Mouse (Mus musculus) MEL (cell line): ENCODE measurements around the gene Sox12. TPM values are rescaled to one million over a fixed set of nuclear protein-coding genes. Genes with fewer than 3 reads are reported as not detected.

ENCODE experiments used
- DNase-seq: peaks from one replicate; pipeline ENCODE4 v3.0.0; 2011; ENCODE audit warnings: low read depth, low spot score
- H3K27ac ChIP-seq: 2 replicates; pipeline ENCODE4 v1.5.1; 2012; ENCODE audit warnings: low read depth, mild to moderate bottlenecking, control low read depth, low read length, moderate library complexity; ENCODE audit not compliant: control insufficient read depth
- H3K27me3 ChIP-seq, 2 experiments: fragments of 150-350 bp in 1 of 2; sonication (generic) in 1 of 2; 2 replicates each; pipeline ENCODE4 v1.6.1; 2012; ENCODE audit warnings: low read length in 2 of 2, mild to moderate bottlenecking in 2 of 2, improper control_type of control experiment in 1 of 2, moderate library complexity in 1 of 2; ENCODE audit not compliant: insufficient read depth in 2 of 2, control insufficient read depth in 1 of 2
- H3K36me3 ChIP-seq, 2 experiments: 2 replicates each; pipeline ENCODE4 v1.6.1; 2012 to 2014; ENCODE audit warnings: low read length in 2 of 2, improper control_type of control experiment in 1 of 2, inconsistent platforms in 1 of 2, mild to moderate bottlenecking in 1 of 2; ENCODE audit not compliant: insufficient read depth in 2 of 2, control insufficient read depth in 1 of 2
- H3K4me1 ChIP-seq, 2 experiments: fragments of 150-350 bp in 1 of 2; sonication (generic) in 1 of 2; 2 replicates each; pipeline ENCODE4 v1.6.1; 2012; ENCODE audit warnings: low read length in 2 of 2, improper control_type of control experiment in 1 of 2, mild to moderate bottlenecking in 1 of 2; ENCODE audit not compliant: insufficient read depth in 2 of 2, control insufficient read depth in 1 of 2
- H3K4me3 ChIP-seq, 2 experiments: fragments of 150-350 bp in 1 of 2; sonication (generic) in 1 of 2; 2 replicates each; pipeline ENCODE4 v1.5.1; 2012; ENCODE audit warnings: low read depth in 2 of 2, low read length in 2 of 2, mild to moderate bottlenecking in 2 of 2, moderate library complexity in 2 of 2, control low read depth in 1 of 2, improper control_type of control experiment in 1 of 2; ENCODE audit not compliant: control insufficient read depth in 1 of 2, insufficient read depth in 1 of 2
- H3K79me2 ChIP-seq: 2 replicates; pipeline ENCODE4 v1.6.1; 2012; ENCODE audit warnings: mild to moderate bottlenecking, low read length, moderate library complexity; ENCODE audit not compliant: control insufficient read depth, poor library complexity, insufficient read depth
- H3K9ac ChIP-seq: 2 replicates; pipeline ENCODE4 v1.6.1; 2012; ENCODE audit warnings: low read depth, mild to moderate bottlenecking, control low read depth, low read length, moderate library complexity; ENCODE audit not compliant: control insufficient read depth, poor library complexity, severe bottlenecking
- H3K9me3 ChIP-seq: fragments of 150-350 bp; sonication (generic); replicated peaks from 2 replicates; pipeline ENCODE4 v1.6.1; 2012; ENCODE audit warnings: mild to moderate bottlenecking, low read length, improper control_type of control experiment, moderate library complexity; ENCODE audit not compliant: insufficient read depth
- BHLHE40 ChIP-seq: IDR thresholded peaks from 2 replicates; pipeline ENCODE4 v1.6.1; 2012; ENCODE audit warnings: low read depth, mild to moderate bottlenecking, inconsistent platforms, low read length, improper control_type of control experiment, borderline replicate concordance
- CHD1 ChIP-seq: IDR thresholded peaks from 2 replicates; pipeline ENCODE4 v1.6.1; 2012; ENCODE audit warnings: low read depth, mild to moderate bottlenecking, inconsistent platforms, low read length, improper control_type of control experiment
- CHD2 ChIP-seq: IDR thresholded peaks from 2 replicates; pipeline ENCODE4 v1.6.1; 2011; ENCODE audit warnings: low read length, improper control_type of control experiment
- CTCF ChIP-seq, 3 experiments: IDR thresholded peaks in 2 of 3; conservative IDR thresholded peaks in 1 of 3; 2 replicates each; pipeline ENCODE4 v1.5.1; 2011 to 2012; ENCODE audit warnings: low read length in 3 of 3, low read depth in 2 of 3, mild to moderate bottlenecking in 2 of 3, improper control_type of control experiment in 1 of 3, inconsistent platforms in 1 of 3, mixed read lengths in 1 of 3, moderate library complexity in 1 of 3; ENCODE audit not compliant: control insufficient read depth in 1 of 3, insufficient read depth in 1 of 3, poor library complexity in 1 of 3, severe bottlenecking in 1 of 3
- E2F4 ChIP-seq: IDR thresholded peaks from 2 replicates; pipeline ENCODE4 v1.6.1; 2011; ENCODE audit warnings: low read depth, low read length, improper control_type of control experiment, borderline replicate concordance
- ELF1 ChIP-seq: IDR thresholded peaks from 2 replicates; pipeline ENCODE4 v1.6.1; 2014; ENCODE audit warnings: low read depth, mild to moderate bottlenecking, inconsistent platforms, low read length, improper control_type of control experiment, moderate library complexity
- EP300 ChIP-seq, 2 experiments: IDR thresholded peaks; 2 replicates each; pipeline ENCODE4 v1.6.1; 2011; ENCODE audit warnings: improper control_type of control experiment in 2 of 2, low read length in 2 of 2, low read depth in 1 of 2, mild to moderate bottlenecking in 1 of 2
- ETS1 ChIP-seq: IDR thresholded peaks from 2 replicates; pipeline ENCODE4 v1.6.1; 2012; ENCODE audit warnings: low read depth, mild to moderate bottlenecking, inconsistent platforms, low read length, improper control_type of control experiment, moderate library complexity
- GATA1 ChIP-seq: IDR thresholded peaks from 2 replicates; pipeline ENCODE4 v1.6.1; 2011; ENCODE audit warnings: low read depth, low read length, improper control_type of control experiment
- JUND ChIP-seq: IDR thresholded peaks from 2 replicates; pipeline ENCODE4 v1.6.1; 2011; ENCODE audit warnings: low read depth, mild to moderate bottlenecking, improper control_type of control experiment, low read length
- MAFK ChIP-seq: IDR thresholded peaks from 2 replicates; pipeline ENCODE4 v1.6.1; 2011; ENCODE audit warnings: low read depth, mild to moderate bottlenecking, low read length, improper control_type of control experiment, borderline replicate concordance
- MAX ChIP-seq: IDR thresholded peaks from 2 replicates; pipeline ENCODE4 v1.6.1; 2011; ENCODE audit warnings: low read length, improper control_type of control experiment
- MEF2A ChIP-seq: IDR thresholded peaks from 2 replicates; pipeline ENCODE4 v1.6.1; 2014; ENCODE audit warnings: low read depth, mild to moderate bottlenecking, inconsistent platforms, low read length, improper control_type of control experiment; ENCODE audit not compliant: poor library complexity, insufficient replicate concordance, severe bottlenecking; ENCODE audit errors: extremely low read depth
- MXI1 ChIP-seq: IDR thresholded peaks from 2 replicates; pipeline ENCODE4 v1.6.1; 2011; ENCODE audit warnings: mild to moderate bottlenecking, low read depth, low read length, improper control_type of control experiment
- MYB ChIP-seq: IDR thresholded peaks from 2 replicates; pipeline ENCODE4 v1.6.1; 2011; ENCODE audit warnings: mild to moderate bottlenecking, low read depth, low read length, improper control_type of control experiment
- MYC ChIP-seq: IDR thresholded peaks from 2 replicates; pipeline ENCODE4 v1.6.1; 2011; ENCODE audit warnings: low read depth, mild to moderate bottlenecking, low read length, improper control_type of control experiment, moderate library complexity
- NRF1 ChIP-seq: IDR thresholded peaks from 2 replicates; pipeline ENCODE4 v1.6.1; 2014; ENCODE audit warnings: low read depth, mild to moderate bottlenecking, inconsistent platforms, low read length, improper control_type of control experiment, moderate library complexity; ENCODE audit not compliant: poor library complexity, insufficient read depth, severe bottlenecking
- POLR2A ChIP-seq, 2 experiments: IDR thresholded peaks; 2 replicates each; pipeline ENCODE4 v1.6.1; 2011 to 2012; ENCODE audit warnings: low read length in 2 of 2, mild to moderate bottlenecking in 2 of 2, control low read depth in 1 of 2, improper control_type of control experiment in 1 of 2, low read depth in 1 of 2, moderate library complexity in 1 of 2; ENCODE audit not compliant: control insufficient read depth in 1 of 2, insufficient read depth in 1 of 2, poor library complexity in 1 of 2
- POLR2AphosphoS2 ChIP-seq: IDR thresholded peaks from 2 replicates; pipeline ENCODE4 v1.6.1; 2011; ENCODE audit warnings: low read length, improper control_type of control experiment
- POLR2AphosphoS5 ChIP-seq: IDR thresholded peaks from 2 replicates; pipeline ENCODE4 v1.6.1; 2012; ENCODE audit warnings: low read depth, borderline replicate concordance, mild to moderate bottlenecking, inconsistent platforms, low read length, moderate library complexity, mixed read lengths
- RAD21 ChIP-seq: IDR thresholded peaks from 2 replicates; pipeline ENCODE4 v1.6.1; 2011; ENCODE audit warnings: mild to moderate bottlenecking, low read depth, low read length, improper control_type of control experiment
- RCOR1 ChIP-seq: IDR thresholded peaks from 2 replicates; pipeline ENCODE4 v1.6.1; 2012; ENCODE audit warnings: low read depth, mild to moderate bottlenecking, inconsistent platforms, low read length, improper control_type of control experiment
- SIN3A ChIP-seq: IDR thresholded peaks from 2 replicates; pipeline ENCODE4 v1.6.1; 2012; ENCODE audit warnings: low read length, improper control_type of control experiment, inconsistent platforms
- SMC3 ChIP-seq: IDR thresholded peaks from 2 replicates; pipeline ENCODE4 v1.6.1; 2011; ENCODE audit warnings: low read depth, low read length, improper control_type of control experiment
- TAL1 ChIP-seq: IDR thresholded peaks from 2 replicates; pipeline ENCODE4 v1.6.1; 2012; ENCODE audit warnings: mild to moderate bottlenecking, inconsistent platforms, low read length, moderate library complexity, mixed read lengths
- TBP ChIP-seq: IDR thresholded peaks from 2 replicates; pipeline ENCODE4 v1.8.0; 2011; ENCODE audit warnings: low read depth, low read length, improper control_type of control experiment
- TCF12 ChIP-seq: IDR thresholded peaks from 2 replicates; pipeline ENCODE4 v1.6.1; 2014; ENCODE audit warnings: low read depth, mild to moderate bottlenecking, inconsistent platforms, low read length, improper control_type of control experiment, moderate library complexity
- UBTF ChIP-seq: IDR thresholded peaks from 2 replicates; pipeline ENCODE4 v1.6.1; 2012; ENCODE audit warnings: low read depth, mild to moderate bottlenecking, inconsistent platforms, low read length, improper control_type of control experiment, moderate library complexity, borderline replicate concordance; ENCODE audit not compliant: insufficient read depth
- ZC3H11A ChIP-seq: IDR thresholded peaks from 2 replicates; pipeline ENCODE4 v1.6.1; 2012; ENCODE audit warnings: low read depth, mild to moderate bottlenecking, inconsistent platforms, low read length, improper control_type of control experiment
- ZNF384 ChIP-seq: IDR thresholded peaks from 2 replicates; pipeline ENCODE4 v1.6.1; 2012; ENCODE audit warnings: low read depth, mild to moderate bottlenecking, inconsistent platforms, low read length, improper control_type of control experiment
- polyA plus RNA-seq, 2 experiments: library from polyadenylated mRNA; stranded (reverse) in 1 of 2; unstranded in 1 of 2; fragments of >175 nt in 1 of 2; fragments of >200 nt in 1 of 2; gene quantifications; 2 replicates each; pipeline versions ENCODE4 v1.2.1 to v1.2.4; 2012; ENCODE audit warnings: low replicate concordance in 2 of 2, low read depth in 1 of 2; ENCODE audit not compliant: insufficient read length in 2 of 2, insufficient read depth in 1 of 2, missing spikeins in 1 of 2
- total RNA-seq: library from RNA; depleted of rRNA; stranded (reverse); fragments of 300-350 nt; gene quantifications from 2 replicates; pipeline ENCODE4 v1.2.3, GENCODE M21; 2012

Sox12 gene
- total and polyA plus RNA-seq, 3 experiments = 1.5 to 24.7 TPM; not detected in 1

DNA sequence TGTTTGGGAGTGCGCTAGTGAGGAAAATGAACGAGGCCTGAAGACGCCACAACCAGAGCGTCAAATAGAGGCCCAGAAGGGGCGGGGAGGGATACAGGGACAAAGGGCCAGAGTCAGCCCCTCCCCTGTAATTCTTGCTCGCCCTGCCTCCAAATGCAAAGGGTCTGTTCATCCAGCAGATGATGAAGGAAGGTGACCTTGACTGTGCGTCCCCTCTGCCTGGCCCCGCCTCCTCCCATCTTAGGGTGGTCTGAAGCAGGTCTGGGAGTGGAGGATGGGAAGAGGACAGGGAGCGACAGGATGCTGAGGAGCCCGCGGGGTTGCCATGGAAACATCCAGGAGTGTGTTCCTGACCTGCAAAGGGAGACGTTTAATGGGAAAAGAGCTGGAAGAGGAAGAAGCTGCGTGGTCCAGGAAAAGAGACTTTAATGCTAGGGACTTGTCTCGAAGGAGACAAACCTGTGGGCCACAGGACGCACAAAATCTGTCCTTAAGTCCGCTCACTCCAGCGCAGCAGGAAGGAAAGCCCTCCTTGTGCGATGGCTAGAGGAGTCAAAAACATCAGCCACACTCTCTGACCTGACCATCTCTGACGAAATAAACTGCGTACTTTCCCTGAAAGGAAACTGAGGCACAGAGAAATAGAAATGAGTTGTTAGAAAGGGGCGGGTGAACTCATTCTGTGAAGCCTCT, 22.1 kb downstream of the Sox12 start:
- Histone ChIP-seq H3K36me3 (peaks cover 0 to 11% of the 10 kb centered on the region in 2 experiments; a peak in 2 of 4 replicates), H3K4me3 (no peak overlapping the region), H3K9me3 (no peaks in the 10 kb centered on the region), H3K27ac (no peak overlapping the region), H3K9ac (no peak overlapping the region), H3K27me3 (no peaks in the 10 kb centered on the region), H3K79me2 (no peaks in the 10 kb centered on the region), H3K4me1 (peaks cover 9 to 15% of the 10 kb centered on the region in 2 experiments)
- no peak for DNase-seq
- TF ChIP-seq ZC3H11A (no peak), E2F4 (no peak), UBTF (no peak), RCOR1 (no peak), TBP (no peak), BHLHE40 (no peak), SMC3 (no peak), CHD2 (no peak), MAX (no peak), ZNF384 (no peak), POLR2A (IDR thresholded peaks at IDR 0.05; ENCODE audit: control insufficient read depth in 1 of 2, insufficient read depth in 1 of 2, low read depth in 1 of 2, low read length in 2 of 2, poor library complexity in 1 of 2) (no peak), TCF12 (no peak), MXI1 (no peak), TAL1 (no peak), RAD21 (no peak), ETS1 (no peak)

DNA sequence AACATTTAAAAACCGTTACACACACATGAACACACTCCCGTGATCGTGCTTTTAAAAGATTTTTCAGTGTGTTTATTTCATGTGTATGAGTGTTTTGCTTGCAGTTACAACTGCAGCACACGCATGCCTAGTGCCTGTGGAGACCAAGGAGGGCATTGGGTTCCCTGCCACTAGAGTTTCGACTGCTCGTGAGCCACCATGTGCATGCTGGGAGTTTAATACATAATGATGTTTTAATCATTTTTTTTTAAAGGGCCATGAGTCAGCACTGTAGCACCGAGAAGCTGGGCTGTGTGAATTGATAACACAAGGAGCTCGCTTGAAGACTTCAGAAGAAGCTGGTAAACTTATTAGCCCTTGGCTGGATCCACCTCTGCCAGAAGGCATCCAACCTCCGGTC, 24.3 kb downstream of the Sox12 start:
- peaks cover 0 to 11% of the 10 kb centered on the region in 2 experiments; a peak in 2 of 4 replicates for H3K36me3 ChIP-seq
- DNase-seq = peak; percentile 85
- H3K27me3 ChIP-seq = no peaks in the 10 kb centered on the region
- H3K4me1 ChIP-seq = peaks cover 9 to 15% of the 10 kb centered on the region in 2 experiments
- H3K9ac ChIP-seq = peak overlapping the region; percentile 68
- H3K9me3 ChIP-seq = no peaks in the 10 kb centered on the region
- peak overlapping the region; percentile 35 to 52 for H3K4me3 ChIP-seq
- H3K27ac ChIP-seq = peak overlapping the region; percentile 77
- H3K79me2 ChIP-seq = no peaks in the 10 kb centered on the region
- no peak for TF ChIP-seq POLR2AphosphoS5
- TF ChIP-seq MAX = peak; percentile 88
- no peak for TF ChIP-seq JUND
- TF ChIP-seq ETS1 = peak; percentile 92
- TF ChIP-seq POLR2AphosphoS2 = no peak
- peak; percentile 56 for TF ChIP-seq NRF1
- no peak for TF ChIP-seq SMC3
- TF ChIP-seq EP300 (IDR thresholded peaks at IDR 0.05; ENCODE audit: low read depth in 1 of 2, low read length in 2 of 2) = peak; percentile 64 to 71
- TF ChIP-seq ZC3H11A = no peak
- no peak for TF ChIP-seq CHD1
- TF ChIP-seq MEF2A = no peak
- no peak for TF ChIP-seq CHD2
- TF ChIP-seq E2F4 = no peak
- TF ChIP-seq ELF1 = no peak
- TF ChIP-seq CTCF (IDR thresholded peaks at IDR 0.05 in 2 of 3, conservative IDR thresholded peaks at IDR 0.05 in 1 of 3; ENCODE audit: control insufficient read depth in 1 of 3, insufficient read depth in 1 of 3, low read depth in 2 of 3, low read length in 3 of 3, poor library complexity in 1 of 3, severe bottlenecking in 1 of 3) = no peak
- no peak for TF ChIP-seq RAD21
- TF ChIP-seq MYC = peak; percentile 83
- no peak for TF ChIP-seq RCOR1
- TF ChIP-seq MYB = no peak
- TF ChIP-seq MAFK = 0 out of 2 replicates have a peak, but pooled peaks have one; percentile 57
- TF ChIP-seq SIN3A = peak; percentile 70; the same call in 1 of the 2 replicates
- peak; percentile 69 for TF ChIP-seq TBP
- peak; percentile 74 for TF ChIP-seq GATA1
